Mouse (Mus musculus) testis, adult 2 months (tissue): ENCODE measurements around the gene Dbh.

Experiments used
- CTCF ChIP-seq: fragments of 200-500 bp; IDR thresholded peaks from 2 replicates; pipeline ENCODE4 v1.5.1; 2012; ENCODE audit warnings: low read depth, mild to moderate bottlenecking, inconsistent platforms, low read length, moderate library complexity; ENCODE audit not compliant: control insufficient read depth, insufficient read depth, insufficient replicate concordance
- POLR2A ChIP-seq: fragments of 200-500 bp; IDR thresholded peaks from 2 replicates; pipeline ENCODE4 v1.6.1; 2012; ENCODE audit warnings: low read depth, mild to moderate bottlenecking, inconsistent platforms, low read length, moderate library complexity; ENCODE audit not compliant: control insufficient read depth

DNA sequence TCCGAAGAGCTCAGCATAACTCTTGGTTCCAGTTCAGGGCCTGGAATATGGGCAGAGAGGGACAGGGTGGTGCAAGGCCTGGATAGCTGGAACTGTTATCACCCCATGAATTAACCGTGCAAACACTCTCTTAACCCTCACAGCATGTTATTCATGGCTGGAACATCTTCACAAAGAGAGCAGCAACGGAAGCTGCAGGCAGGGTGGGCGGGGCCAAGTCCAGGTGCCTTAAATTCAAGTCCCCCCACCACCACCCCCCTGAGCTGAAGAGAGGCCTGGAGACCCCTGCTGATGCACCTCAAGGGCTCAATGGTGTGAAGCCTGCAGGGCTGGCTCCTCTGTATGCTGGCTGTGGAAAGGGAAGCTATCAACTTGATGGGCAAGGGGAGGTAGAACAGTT is 38.5 kb upstream of the Dbh start:
- TF ChIP-seq POLR2A (no peak), CTCF (no peak)
